Mouse (Mus musculus) embryonic facial prominence, embryonic 10.5 days (tissue): ENCODE results near the gene Zbtb22. TPM values are rescaled to one million over a fixed set of nuclear protein-coding genes. Genes with fewer than 3 reads are reported as not detected.
A peak's percentile ranks its signal among the peaks of the same experiment; 100 is the strongest.

Source experiments
- DNase-seq: peaks from one replicate; pipeline ENCODE4 v3.0.0-alpha.2; 2017; ENCODE audit warnings: low spot score
- H3K27ac ChIP-seq: fragments of 300-500 bp; sonication (generic); replicated peaks from 2 replicates; pipeline ENCODE4 v1.5.1; 2016; ENCODE audit warnings: mild to moderate bottlenecking
- H3K27me3 ChIP-seq: fragments of 300-500 bp; sonication (generic); replicated peaks from 2 replicates; pipeline ENCODE4 v1.6.1; 2016; ENCODE audit warnings: low read depth, mild to moderate bottlenecking; ENCODE audit not compliant: poor library complexity, severe bottlenecking
- H3K36me3 ChIP-seq: fragments of 300-500 bp; sonication (generic); replicated peaks from 2 replicates; pipeline ENCODE4 v1.6.1; 2016; ENCODE audit warnings: mild to moderate bottlenecking, moderate library complexity
- H3K4me1 ChIP-seq: fragments of 300-500 bp; sonication (generic); 2 replicates; pipeline ENCODE4 v1.6.1; 2016
- H3K4me3 ChIP-seq: fragments of 300-500 bp; sonication (generic); 2 replicates; pipeline ENCODE4 v1.5.1; 2016; ENCODE audit warnings: mild to moderate bottlenecking, moderate library complexity
- H3K9me3 ChIP-seq: fragments of 300-500 bp; sonication (generic); 2 replicates; pipeline ENCODE4 v1.6.1; 2016; ENCODE audit warnings: mild to moderate bottlenecking
- WGBS: fragments of 180-500 bp; shearing (Covaris S2); methylation state at CpG from one replicate; pipeline ENCODE4 v1.1.7; 2016; 5-methylcytosine and 5-hydroxymethylcytosine counted together
- polyA plus RNA-seq: library from polyadenylated mRNA; unstranded; fragments of >200 nt; fragmentation: Nextera tagmentation; extraction: Ambion mirVana; gene quantifications from 2 replicates; pipeline ENCODE4 v1.2.1, GENCODE M21; 2016

The Zbtb22 gene
- polyA plus RNA-seq, 1 experiment from 2014 or later = 21.1 TPM

GRCm38 (mm10) chr17:33930280-33931158, 14.8 kb downstream of the Zbtb22 start:
- no peaks in the 10 kb centered on the region for H3K9me3 ChIP-seq
- peak overlapping the region; percentile 91 for H3K4me3 ChIP-seq
- peaks cover 54% of the 10 kb centered on the region for H3K36me3 ChIP-seq
- under 1% methylated on average over 45 of the region's 45 CpGs for WGBS
- DNase-seq = peak; percentile 60
- peaks cover 3% of the 10 kb centered on the region; the same call in 1 of the 2 replicates for H3K27me3 ChIP-seq
- H3K4me1 ChIP-seq = peaks cover 52% of the 10 kb centered on the region
- peak overlapping the region; percentile 90 for H3K27ac ChIP-seq

- WGBS = 34% methylated on average over 18 of the region's 18 CpGs
- Histone ChIP-seq H3K36me3 (peaks cover 54% of the 10 kb centered on the region), H3K9me3 (no peaks in the 10 kb centered on the region), H3K4me1 (peaks cover 52% of the 10 kb centered on the region), H3K4me3 (peak overlapping the region; percentile 91), H3K27ac (peak overlapping the region; percentile 90), H3K27me3 (peaks cover 3% of the 10 kb centered on the region; the same call in 1 of the 2 replicates)
- DNase-seq = no peak
These were observed 15.6 kb downstream of the Zbtb22 start for GRCm38 (mm10) chr17:33931159-33931866.

- Histone ChIP-seq H3K4me3 (peak overlapping the region; percentile 91; the same call in 1 of the 2 replicates), H3K27me3 (peaks cover 3% of the 10 kb centered on the region; the same call in 1 of the 2 replicates), H3K9me3 (no peaks in the 10 kb centered on the region), H3K4me1 (peaks cover 52% of the 10 kb centered on the region), H3K36me3 (peaks cover 56% of the 10 kb centered on the region), H3K27ac (no peak overlapping the region)
- 90% methylated on average over 11 of the region's 11 CpGs for whole genome bisulfite sequencing
- no peak for DNase-seq
These were observed 16.2 kb downstream of the Zbtb22 start for GRCm38 (mm10) chr17:33931947-33932346.

- Histone ChIP-seq H3K9me3 (no peaks in the 10 kb centered on the region), H3K27me3 (peaks cover 3% of the 10 kb centered on the region; the same call in 1 of the 2 replicates), H3K4me1 (peaks cover 52% of the 10 kb centered on the region), H3K27ac (no peak overlapping the region), H3K4me3 (peak overlapping the region; percentile 91; the same call in 1 of the 2 replicates), H3K36me3 (peaks cover 57% of the 10 kb centered on the region)
- no peak for DNase-seq
- 74% methylated on average over 14 of the region's 14 CpGs for WGBS
These were observed 16.7 kb downstream of the Zbtb22 start for GRCm38 (mm10) chr17:33932448-33932847.

- no peaks in the 10 kb centered on the region for H3K9me3 ChIP-seq
- H3K4me1 ChIP-seq = peaks cover 49% of the 10 kb centered on the region
- H3K27me3 ChIP-seq = peaks cover 3% of the 10 kb centered on the region; the same call in 1 of the 2 replicates
- H3K36me3 ChIP-seq = peaks cover 59% of the 10 kb centered on the region
- no peak for DNase-seq
- H3K4me3 ChIP-seq = peak overlapping the region; percentile 91; the same call in 1 of the 2 replicates
- WGBS = 78% methylated on average over 15 of the region's 15 CpGs
- H3K27ac ChIP-seq = no peak overlapping the region
These were observed 17.3 kb downstream of the Zbtb22 start for GRCm38 (mm10) chr17:33932970-33933369.

GRCm38 (mm10) chr17:33935422-33936055, 19.8 kb downstream of the Zbtb22 start:
- Histone ChIP-seq H3K4me1 (peaks cover 39% of the 10 kb centered on the region), H3K27me3 (peaks cover 3% of the 10 kb centered on the region; the same call in 1 of the 2 replicates), H3K9me3 (no peaks in the 10 kb centered on the region), H3K36me3 (peaks cover 73% of the 10 kb centered on the region), H3K4me3 (0 out of 2 replicates have a peak overlapping the region, but pooled peaks have one; percentile 16), H3K27ac (no peak overlapping the region)
- WGBS = 86% methylated on average over 21 of the region's 21 CpGs
- no peak for DNase-seq

GRCm38 (mm10) chr17:33936993-33937392, 21.3 kb downstream of the Zbtb22 start:
- no peak overlapping the region for H3K27ac ChIP-seq
- H3K4me1 ChIP-seq = peaks cover 38% of the 10 kb centered on the region
- no peaks in the 10 kb centered on the region for H3K9me3 ChIP-seq
- no peak for DNase-seq
- H3K36me3 ChIP-seq = peaks cover 78% of the 10 kb centered on the region
- H3K27me3 ChIP-seq = no peaks in the 10 kb centered on the region
- H3K4me3 ChIP-seq = peak overlapping the region; percentile 31; the same call in 1 of the 2 replicates
- 86% methylated on average over 15 of the region's 15 CpGs for WGBS

- H3K9me3 ChIP-seq = no peaks in the 10 kb centered on the region
- H3K36me3 ChIP-seq = peaks cover 78% of the 10 kb centered on the region
- WGBS = 81% methylated on average over 11 of the region's 11 CpGs
- H3K27me3 ChIP-seq = no peaks in the 10 kb centered on the region
- no peak for DNase-seq
- H3K27ac ChIP-seq = no peak overlapping the region
- H3K4me1 ChIP-seq = peaks cover 28% of the 10 kb centered on the region
- H3K4me3 ChIP-seq = peak overlapping the region; percentile 93
These were observed 23.1 kb downstream of the Zbtb22 start for GRCm38 (mm10) chr17:33938783-33939182.

- H3K4me1 ChIP-seq = peaks cover 24% of the 10 kb centered on the region
- peak within 1 kb of the TSS; percentile 93 for H3K4me3 ChIP-seq
- peak; percentile 89 for DNase-seq
- H3K27me3 ChIP-seq = no peaks in the 10 kb centered on the region
- under 1% methylated on average over 36 of the region's 36 CpGs for WGBS
- peaks cover 78% of the 10 kb centered on the region for H3K36me3 ChIP-seq
- H3K9me3 ChIP-seq = no peaks in the 10 kb centered on the region
- H3K27ac ChIP-seq = peak within 1 kb of the TSS; percentile 83
These were observed 24.6 kb downstream of the Zbtb22 start, which contains the start of the genes Pfdn6 and Wdr46 for GRCm38 (mm10) chr17:33940206-33940805. Gene Pfdn6 (minus strand): TSS chr17:33940343. Gene Wdr46 (plus strand): TSS chr17:33940660.

GRCm38 (mm10) chr17:33940981-33941380, 25.3 kb downstream of the Zbtb22 start:
- Histone ChIP-seq H3K27me3 (no peaks in the 10 kb centered on the region), H3K36me3 (peaks cover 78% of the 10 kb centered on the region), H3K4me3 (peak overlapping the region; percentile 93), H3K27ac (peak overlapping the region; percentile 83), H3K4me1 (peaks cover 24% of the 10 kb centered on the region), H3K9me3 (no peaks in the 10 kb centered on the region)
- no peak for DNase-seq
- 2% methylated on average over 26 of the region's 26 CpGs for WGBS

- no peak overlapping the region; the same call in 1 of the 2 replicates for H3K27ac ChIP-seq
- H3K9me3 ChIP-seq = no peaks in the 10 kb centered on the region
- H3K27me3 ChIP-seq = no peaks in the 10 kb centered on the region
- H3K4me1 ChIP-seq = peaks cover 24% of the 10 kb centered on the region
- 59% methylated on average over 19 of the region's 19 CpGs for WGBS
- peaks cover 78% of the 10 kb centered on the region for H3K36me3 ChIP-seq
- peak overlapping the region; percentile 93 for H3K4me3 ChIP-seq
- DNase-seq = no peak
These were observed 25.7 kb downstream of the Zbtb22 start for GRCm38 (mm10) chr17:33941381-33941780.
